Mouse (Mus musculus): ENCODE results near the gene Btbd11.

DNA sequence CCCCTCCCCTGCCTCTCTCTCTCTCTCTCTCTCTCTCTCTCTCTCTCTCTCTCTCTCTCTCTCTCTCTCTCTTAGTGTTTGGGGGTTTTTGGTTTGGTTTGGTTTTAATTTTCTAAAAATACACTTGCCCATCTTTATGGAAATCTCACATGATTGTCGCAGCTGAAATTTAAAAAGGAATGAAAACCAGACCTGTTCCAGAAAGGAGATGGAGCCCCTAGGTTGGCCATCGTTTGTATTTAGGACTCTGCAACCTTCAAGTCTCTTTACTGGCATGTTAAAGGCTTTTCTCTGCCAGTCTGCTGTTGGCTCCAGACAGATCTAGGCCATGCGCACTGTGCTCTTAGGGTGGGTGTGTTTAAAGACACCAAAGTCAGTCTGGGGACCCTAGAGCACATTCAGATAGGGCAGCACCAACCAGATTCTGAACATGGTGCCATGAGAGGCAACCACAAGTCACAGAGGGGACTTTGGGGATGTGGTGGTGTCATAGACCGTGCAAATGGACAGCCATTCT lies 238.6 kb downstream of the Btbd11 start:
- TF ChIP-seq CTCF (IDR thresholded peaks at IDR 0.05; ENCODE audit: low read depth, low read length) (no peak), POLR2A (IDR thresholded peaks at IDR 0.05; ENCODE audit: borderline replicate concordance, low read depth, low read length) (no peak)
